Mouse (Mus musculus) liver, embryonic 15.5 days (tissue): ENCODE results near the gene Hsdl1. TPM values are rescaled to one million over a fixed set of nuclear protein-coding genes. Genes with fewer than 3 reads are reported as not detected.

ENCODE experiments used
- ATAC-seq: fragments of 200-750 bp; cut with Nextera tagmentation; 2 replicates; pipeline ENCODE4 v1.8.0; 2017; ENCODE audit warnings: moderate number of reproducible peaks, mild to moderate bottlenecking, moderate library complexity; ENCODE audit not compliant: insufficient read depth
- H3K27ac ChIP-seq: fragments of 300-500 bp; sonication (generic); replicated peaks from 2 replicates; pipeline ENCODE4 v1.5.1; 2015; ENCODE audit warnings: mild to moderate bottlenecking, inconsistent platforms
- H3K27me3 ChIP-seq: fragments of 300-500 bp; sonication (generic); 2 replicates; pipeline ENCODE4 v1.6.1; 2015; ENCODE audit warnings: mild to moderate bottlenecking, inconsistent platforms
- H3K36me3 ChIP-seq: fragments of 300-500 bp; sonication (generic); replicated peaks from 2 replicates; pipeline ENCODE4 v1.6.1; 2015; ENCODE audit warnings: moderate library complexity, mild to moderate bottlenecking, inconsistent platforms
- H3K4me1 ChIP-seq: fragments of 300-500 bp; sonication (generic); replicated peaks from 2 replicates; pipeline ENCODE4 v1.6.1; 2015; ENCODE audit warnings: inconsistent platforms
- H3K4me2 ChIP-seq: fragments of 300-500 bp; sonication (generic); 2 replicates; pipeline ENCODE4 v1.6.1; 2015; ENCODE audit warnings: moderate library complexity, mild to moderate bottlenecking, inconsistent platforms
- H3K4me3 ChIP-seq: fragments of 300-500 bp; sonication (generic); replicated peaks from 2 replicates; pipeline ENCODE4 v1.5.1; 2015; ENCODE audit warnings: mild to moderate bottlenecking, inconsistent platforms
- H3K9ac ChIP-seq: fragments of 300-500 bp; sonication (generic); 2 replicates; pipeline ENCODE4 v1.6.1; 2015; ENCODE audit warnings: moderate library complexity, mild to moderate bottlenecking, inconsistent platforms
- H3K9me3 ChIP-seq: fragments of 300-500 bp; sonication (generic); replicated peaks from 2 replicates; pipeline ENCODE4 v1.6.1; 2016; ENCODE audit warnings: inconsistent platforms
- WGBS: fragments of 180-500 bp; shearing (Covaris S2); methylation state at CpG from one replicate; pipeline ENCODE4 v1.1.7; 2015; ENCODE audit warnings: mixed read lengths; ENCODE audit not compliant: insufficient replicate concordance; 5-methylcytosine and 5-hydroxymethylcytosine counted together
- polyA plus RNA-seq: library from polyadenylated mRNA; unstranded; fragments of >200 nt; fragmentation: Nextera tagmentation; extraction: Ambion mirVana; gene quantifications from 2 replicates; pipeline ENCODE4 v1.2.1, GENCODE M21; 2015

Gene Hsdl1
- polyA plus RNA-seq, 1 experiment from 2014 or later: 16.5 TPM

DNA sequence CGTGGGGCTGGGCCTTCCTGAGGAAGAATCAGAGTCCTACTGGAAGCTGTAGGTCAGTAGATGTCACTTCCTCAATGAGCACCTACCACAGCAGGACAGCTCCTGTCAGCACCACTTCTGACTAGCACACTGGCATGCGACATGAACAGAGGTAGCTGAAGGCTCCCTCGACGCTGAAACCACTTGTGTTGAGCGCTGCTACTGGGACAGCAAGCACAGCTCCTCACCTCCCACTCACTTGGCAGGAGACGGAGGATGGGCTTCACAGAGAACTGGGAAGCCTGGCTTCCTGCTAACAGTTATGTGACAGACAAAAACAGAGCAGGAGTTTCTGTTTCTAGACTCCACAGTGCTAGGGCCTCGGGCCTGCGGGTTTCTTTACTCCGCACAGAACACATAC is 43.0 kb downstream of the Hsdl1 start:
- no peak overlapping the region for H3K4me3 ChIP-seq
- no peaks in the 10 kb centered on the region for H3K4me1 ChIP-seq
- H3K27ac ChIP-seq: no peak overlapping the region
- no peak for ATAC-seq
- 82% methylated on average over 9 of the region's 9 CpGs for WGBS
- H3K27me3 ChIP-seq: no peaks in the 10 kb centered on the region
- H3K9me3 ChIP-seq: no peaks in the 10 kb centered on the region
- peaks cover 98% of the 10 kb centered on the region for H3K36me3 ChIP-seq
- H3K4me2 ChIP-seq: no peak overlapping the region
- H3K9ac ChIP-seq: no peak overlapping the region

DNA sequence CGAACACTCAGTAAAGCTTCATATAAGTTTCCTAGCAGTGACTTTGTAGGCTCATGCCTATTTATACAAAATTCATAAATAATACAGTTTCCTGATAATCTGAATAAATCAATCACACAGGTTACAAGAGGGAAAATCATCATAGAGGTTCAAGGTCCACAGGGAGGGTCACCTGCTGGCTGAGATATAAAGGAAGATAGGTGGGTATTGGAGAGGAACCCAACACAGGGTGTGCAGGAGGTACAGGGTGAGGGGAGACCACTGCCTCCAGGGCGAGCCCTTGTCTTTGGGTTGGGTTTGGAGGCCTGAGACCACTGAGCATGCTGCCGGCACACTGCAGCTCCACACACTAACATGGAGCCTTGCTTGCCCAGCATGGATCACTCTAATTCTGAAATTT is 43.6 kb downstream of the Hsdl1 start:
- H3K4me1 ChIP-seq: no peaks in the 10 kb centered on the region
- no peak overlapping the region for H3K4me2 ChIP-seq
- no peak overlapping the region for H3K4me3 ChIP-seq
- peaks cover 98% of the 10 kb centered on the region for H3K36me3 ChIP-seq
- H3K9me3 ChIP-seq: no peaks in the 10 kb centered on the region
- 84% methylated on average over 3 of the region's 3 CpGs for WGBS
- no peaks in the 10 kb centered on the region for H3K27me3 ChIP-seq
- H3K9ac ChIP-seq: no peak overlapping the region
- ATAC-seq: no peak
- no peak overlapping the region for H3K27ac ChIP-seq

GRCm38 (mm10) chr8:119530937-119531336 is 44.0 kb downstream of the Hsdl1 start:
- Histone ChIP-seq H3K9me3 (no peaks in the 10 kb centered on the region), H3K9ac (no peak overlapping the region), H3K4me1 (no peaks in the 10 kb centered on the region), H3K36me3 (peaks cover 95% of the 10 kb centered on the region), H3K27me3 (no peaks in the 10 kb centered on the region), H3K4me2 (no peak overlapping the region), H3K27ac (no peak overlapping the region), H3K4me3 (no peak overlapping the region)
- ATAC-seq: no peak
- WGBS: 77% methylated on average over 6 of the region's 6 CpGs

DNA sequence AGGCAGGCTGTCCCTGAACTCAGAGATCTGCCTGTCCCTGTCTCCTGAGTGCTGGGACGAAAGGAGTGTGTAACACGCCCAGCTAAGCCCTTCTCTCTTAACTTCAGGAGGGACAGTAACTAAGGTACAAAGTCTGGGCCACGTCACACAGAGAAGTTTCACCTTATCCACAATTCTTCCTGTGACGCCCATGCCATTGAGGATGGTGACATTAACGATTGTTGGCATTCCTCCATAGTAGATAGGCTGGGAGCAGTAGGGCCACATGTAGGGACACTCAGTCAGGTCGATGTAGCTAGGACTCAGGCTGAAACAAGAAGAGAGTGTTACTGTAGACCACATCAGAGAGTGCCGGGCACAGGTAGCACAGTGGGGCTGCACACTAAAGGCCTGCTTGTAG is 46.2 kb downstream of the Hsdl1 start:
- no peak overlapping the region for H3K27ac ChIP-seq

GRCm38 (mm10) chr8:119520102-119520501 is 54.9 kb downstream of the Hsdl1 start:
- 68% methylated on average over 7 of the region's 7 CpGs for WGBS
- H3K4me3 ChIP-seq: no peak overlapping the region
- peaks cover 99% of the 10 kb centered on the region for H3K36me3 ChIP-seq
- H3K27ac ChIP-seq: no peak overlapping the region
- H3K9ac ChIP-seq: no peak overlapping the region
- H3K9me3 ChIP-seq: no peaks in the 10 kb centered on the region
- no peak overlapping the region for H3K4me2 ChIP-seq
- ATAC-seq: no peak
- H3K27me3 ChIP-seq: no peaks in the 10 kb centered on the region
- H3K4me1 ChIP-seq: peaks cover 8% of the 10 kb centered on the region; the same call in 1 of the 2 replicates

More for the DNA sequence above, 46.2 kb downstream of the Hsdl1 start:
- ATAC-seq: no peak
- Histone ChIP-seq H3K9me3 (no peaks in the 10 kb centered on the region), H3K36me3 (peaks cover 95% of the 10 kb centered on the region), H3K4me2 (no peak overlapping the region), H3K4me1 (no peaks in the 10 kb centered on the region), H3K27me3 (no peaks in the 10 kb centered on the region), H3K4me3 (no peak overlapping the region), H3K9ac (no peak overlapping the region)
- WGBS: 85% methylated on average over 7 of the region's 7 CpGs

DNA sequence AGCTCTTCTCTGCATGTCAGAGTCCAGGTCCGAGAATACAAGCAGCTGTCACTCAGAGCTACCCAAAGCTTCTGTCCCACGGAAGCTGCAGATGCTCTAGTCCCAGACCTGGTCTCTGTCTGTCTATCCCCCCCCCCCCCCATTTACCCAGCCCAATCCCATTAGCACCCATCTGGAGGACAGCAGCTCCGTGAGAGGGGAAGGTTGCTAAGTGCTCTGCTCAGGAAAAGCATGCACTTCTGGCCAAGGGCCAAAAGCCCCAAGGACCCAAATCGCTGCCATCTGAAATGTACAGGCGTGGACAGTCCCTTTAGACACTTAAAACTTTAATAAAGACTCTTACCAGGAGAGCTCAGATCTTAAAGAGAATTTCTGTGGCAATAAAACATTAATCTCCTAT is 58.3 kb downstream of the Hsdl1 start:
- Histone ChIP-seq H3K4me2 (no peak overlapping the region), H3K4me3 (no peak overlapping the region), H3K36me3 (peaks cover 100% of the 10 kb centered on the region), H3K4me1 (peaks cover 12% of the 10 kb centered on the region; the same call in 1 of the 2 replicates), H3K27ac (no peak overlapping the region), H3K9ac (no peak overlapping the region), H3K27me3 (no peaks in the 10 kb centered on the region), H3K9me3 (no peaks in the 10 kb centered on the region)
- no peak for ATAC-seq
- 77% methylated on average over 5 of the region's 5 CpGs for WGBS

- H3K4me1 ChIP-seq: peaks cover 12% of the 10 kb centered on the region; the same call in 1 of the 2 replicates
- no peaks in the 10 kb centered on the region for H3K27me3 ChIP-seq
- H3K9ac ChIP-seq: no peak overlapping the region
- no peak overlapping the region for H3K4me2 ChIP-seq
- H3K9me3 ChIP-seq: no peaks in the 10 kb centered on the region
- no peak overlapping the region for H3K27ac ChIP-seq
- peaks cover 98% of the 10 kb centered on the region for H3K36me3 ChIP-seq
- WGBS: 74% methylated on average over 3 of the region's 3 CpGs
- no peak for ATAC-seq
- H3K4me3 ChIP-seq: no peak overlapping the region
These were observed 59.2 kb downstream of the Hsdl1 start for GRCm38 (mm10) chr8:119515767-119516166.

DNA sequence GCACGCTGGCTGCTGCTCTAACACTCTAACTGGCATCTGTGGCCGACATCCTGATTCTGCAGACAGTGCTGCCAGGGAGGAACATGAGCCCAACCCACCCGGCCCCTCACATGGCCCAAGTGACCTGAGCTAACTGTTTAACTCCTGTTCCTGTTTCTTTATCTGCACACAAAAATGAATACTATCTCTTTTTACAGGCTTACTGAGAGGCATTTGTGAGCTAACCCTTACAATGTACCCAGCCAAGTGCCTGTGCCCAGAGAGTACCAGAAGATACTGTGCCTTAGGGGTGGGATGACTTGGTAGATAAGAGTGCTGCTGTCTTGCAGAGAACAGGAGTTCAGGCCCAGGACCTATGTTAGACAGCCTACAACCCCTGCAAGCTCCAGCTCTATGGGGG is 60.0 kb downstream of the Hsdl1 start:
- no peaks in the 10 kb centered on the region for H3K27me3 ChIP-seq

DNA sequence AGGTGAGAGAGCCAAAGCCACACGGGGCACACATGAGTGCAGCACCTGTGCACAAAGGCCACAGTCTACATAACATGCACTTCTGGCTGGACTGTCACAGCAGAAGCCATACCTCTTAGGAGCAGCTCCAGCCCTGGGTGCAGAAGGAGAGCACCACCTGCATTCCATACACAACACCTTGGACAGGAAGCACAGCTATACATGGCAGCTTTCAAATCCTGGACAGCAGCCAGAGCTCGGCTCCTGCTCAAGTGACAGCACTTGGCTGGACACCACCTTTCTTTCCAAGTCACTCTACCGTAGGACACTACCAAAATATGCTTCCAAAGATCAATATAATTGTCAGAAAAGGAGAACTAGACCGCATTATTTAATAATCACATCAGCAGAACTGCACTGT is 61.6 kb downstream of the Hsdl1 start:
- H3K4me1 ChIP-seq: peaks cover 12% of the 10 kb centered on the region; the same call in 1 of the 2 replicates
- no peak overlapping the region for H3K4me2 ChIP-seq
- no peak overlapping the region for H3K9ac ChIP-seq
- no peak for ATAC-seq
- H3K4me3 ChIP-seq: no peak overlapping the region
- H3K9me3 ChIP-seq: no peaks in the 10 kb centered on the region
- H3K36me3 ChIP-seq: peaks cover 97% of the 10 kb centered on the region
- H3K27ac ChIP-seq: no peak overlapping the region
- H3K27me3 ChIP-seq: no peaks in the 10 kb centered on the region
- WGBS: 82% methylated on average over 4 of the region's 4 CpGs

More for the DNA sequence above, 60.0 kb downstream of the Hsdl1 start:
- Histone ChIP-seq H3K36me3 (peaks cover 97% of the 10 kb centered on the region), H3K4me1 (peaks cover 12% of the 10 kb centered on the region; the same call in 1 of the 2 replicates), H3K4me2 (no peak overlapping the region), H3K9me3 (no peaks in the 10 kb centered on the region), H3K9ac (no peak overlapping the region), H3K4me3 (no peak overlapping the region), H3K27ac (no peak overlapping the region; the same call in 1 of the 2 replicates)
- 30% methylated on average over 3 of the region's 3 CpGs for WGBS
- peak; percentile 78 for ATAC-seq

Other genes starting within 250 kb of the Hsdl1 start
- gene Hsbp1, start 230.7 kb downstream of the Hsdl1 start, polyA plus RNA-seq: 80.0 and 82.2 TPM in 2 replicates
- gene Mlycd, start 180.3 kb downstream of the Hsdl1 start, polyA plus RNA-seq: 11.5 and 12.4 TPM in 2 replicates
- 41.2 and 49.7 TPM in 2 replicates for gene Osgin1, start 141.1 kb downstream of the Hsdl1 start, polyA plus RNA-seq
- gene Necab2, start 128.5 kb downstream of the Hsdl1 start, polyA plus RNA-seq: not detected in 2 replicates
- gene Slc38a8, start 73.5 kb downstream of the Hsdl1 start, polyA plus RNA-seq: not detected in 2 replicates
- gene Mbtps1, start 16.4 kb downstream of the Hsdl1 start, polyA plus RNA-seq: 24.7 and 26.3 TPM in 2 replicates
- 0.05 and 0.08 TPM in 2 replicates for gene Dnaaf1, start 52 bp upstream of the Hsdl1 start, polyA plus RNA-seq
- gene Taf1c, start 30.0 kb upstream of the Hsdl1 start, polyA plus RNA-seq: 5.4 and 7.4 TPM in 2 replicates
- not detected in 2 replicates for gene Adad2, start 37.6 kb upstream of the Hsdl1 start, polyA plus RNA-seq
- gene Kcng4, start 60.5 kb upstream of the Hsdl1 start, polyA plus RNA-seq: not detected in 2 replicates
- gene Wfdc1, start 91.2 kb upstream of the Hsdl1 start, polyA plus RNA-seq: 2.2 and 2.5 TPM in 2 replicates
- 0.09 and 0.12 TPM in 2 replicates for gene Atp2c2, start 124.8 kb upstream of the Hsdl1 start, polyA plus RNA-seq
- 4.1 and 4.6 TPM in 2 replicates for gene Tldc1, start 203.2 kb upstream of the Hsdl1 start, polyA plus RNA-seq